Mouse (Mus musculus) cerebellum, adult 2 months (tissue): ENCODE measurements around the gene Ubl7.

Experiments
- CTCF ChIP-seq: fragments of 200-500 bp; IDR thresholded peaks from 2 replicates; pipeline ENCODE4 v1.5.1; 2011; ENCODE audit warnings: low read depth, mild to moderate bottlenecking, control low read depth, low read length, moderate library complexity, borderline replicate concordance; ENCODE audit not compliant: insufficient read depth
- POLR2A ChIP-seq: fragments of 200-500 bp; IDR thresholded peaks from 2 replicates; pipeline ENCODE4 v1.6.1; 2011; ENCODE audit warnings: low read length, control low read depth, borderline replicate concordance; ENCODE audit not compliant: insufficient read depth

DNA sequence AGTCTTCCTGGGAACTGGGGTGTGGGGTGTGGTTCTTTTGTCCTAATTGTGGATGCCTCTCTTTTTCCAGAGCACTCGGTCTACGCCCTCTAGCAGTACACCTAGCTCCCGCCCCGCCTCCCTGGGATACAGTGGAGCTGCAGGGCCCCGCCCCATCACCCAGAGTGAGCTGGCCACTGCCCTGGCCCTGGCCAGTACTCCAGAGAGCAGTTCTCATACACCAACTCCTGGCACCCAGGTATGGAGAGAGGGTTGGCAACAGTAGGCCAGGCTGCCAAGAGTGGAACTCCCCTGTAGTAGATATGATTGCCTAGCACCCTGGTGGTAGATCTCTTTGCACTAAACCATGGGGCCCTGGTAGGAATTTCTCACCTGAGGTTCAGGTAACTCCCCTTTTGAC, 11.6 kb downstream of the Ubl7 start:
- TF ChIP-seq CTCF (no peak), POLR2A (no peak)
